Mouse (Mus musculus) macrophage (primary cell): ENCODE data around the gene Camk2b. TPM values are rescaled to one million over a fixed set of nuclear protein-coding genes. Genes with fewer than 3 reads are reported as not detected.
"Not testable (repeated sequence)": the region's sequence is repeated elsewhere in the genome, so short reads cannot be mapped to it uniquely, and the experiment has no call there.

Experiments used
- H3K27ac ChIP-seq: fragments of 350-480 bp; formaldehyde crosslinking; 2 replicates; pipeline ENCODE4 v1.9.0; 2021
- H3K36me3 ChIP-seq: fragments of 350-480 bp; formaldehyde crosslinking; 2 replicates; pipeline ENCODE4 v1.9.0; 2021; ENCODE audit errors: inconsistent target
- H3K4me3 ChIP-seq: fragments of 350-480 bp; formaldehyde crosslinking; 2 replicates; pipeline ENCODE4 v1.9.0; 2021; ENCODE audit errors: inconsistent target
- H3K79me2 ChIP-seq: fragments of 350-480 bp; formaldehyde crosslinking; 2 replicates; pipeline ENCODE4 v1.9.0; 2021; ENCODE audit errors: inconsistent target
- WGBS: methylation state at CpG from one replicate; pipeline ENCODE4 v1.1.7; 2026; ENCODE audit warnings: inconsistent platforms; ENCODE audit not compliant: missing documents; 5-methylcytosine and 5-hydroxymethylcytosine counted together
- polyA plus RNA-seq: library from polyadenylated mRNA; stranded (reverse); fragments of 250-400 nt; gene quantifications from 3 replicates; pipeline ENCODE4 v1.2.4, GENCODE M21; 2018; ENCODE audit warnings: inconsistent platforms

Gene Camk2b
- polyA plus RNA-seq, 1 experiment from 2014 or later, result 1.3 TPM

- WGBS, result 93% methylated on average over 11 of the region's 11 CpGs
- not testable (repeated sequence) for H3K4me3 ChIP-seq, H3K79me2 ChIP-seq, H3K36me3 ChIP-seq, H3K27ac ChIP-seq
Measured at GRCm38 (mm10) chr11:5934531-5934930, 131.6 kb downstream of the Camk2b start.

- not testable (repeated sequence) for H3K36me3 ChIP-seq, H3K27ac ChIP-seq, H3K79me2 ChIP-seq, H3K4me3 ChIP-seq
- 94% methylated on average over 6 of the region's 6 CpGs for WGBS
Measured at GRCm38 (mm10) chr11:5931947-5932346, 134.2 kb downstream of the Camk2b start.

- H3K27ac ChIP-seq, result no peak overlapping the region
- H3K36me3 ChIP-seq, result no peaks in the 10 kb centered on the region
- WGBS, result 100% methylated on average over 1 of the region's 1 CpGs
Measured at GRCm38 (mm10) chr11:5930578-5930977, 135.6 kb downstream of the Camk2b start.

GRCm38 (mm10) chr11:5926696-5927220 is 139.4 kb downstream of the Camk2b start:
- Histone ChIP-seq H3K36me3 (no peaks in the 10 kb centered on the region), H3K27ac (no peak overlapping the region), H3K79me2 (no peaks in the 10 kb centered on the region), H3K4me3 (no peak overlapping the region)
- WGBS, result 92% methylated on average over 3 of the region's 3 CpGs

More at GRCm38 (mm10) chr11:5930578-5930977, 135.6 kb downstream of the Camk2b start:
- Histone ChIP-seq H3K4me3 (no peak overlapping the region), H3K79me2 (no peaks in the 10 kb centered on the region)

- Histone ChIP-seq H3K27ac (no peak overlapping the region), H3K79me2 (no peaks in the 10 kb centered on the region)
- 87% methylated on average over 8 of the region's 8 CpGs for WGBS
Measured at GRCm38 (mm10) chr11:5924699-5925098, 141.5 kb downstream of the Camk2b start.

GRCm38 (mm10) chr11:5920323-5920960 is 145.7 kb downstream of the Camk2b start:
- no peaks in the 10 kb centered on the region for H3K36me3 ChIP-seq
- 35% methylated on average over 16 of the region's 17 CpGs for WGBS
- no peak overlapping the region for H3K4me3 ChIP-seq
- H3K79me2 ChIP-seq, result no peaks in the 10 kb centered on the region
- no peak overlapping the region for H3K27ac ChIP-seq

More at GRCm38 (mm10) chr11:5924699-5925098, 141.5 kb downstream of the Camk2b start:
- no peaks in the 10 kb centered on the region for H3K36me3 ChIP-seq
- H3K4me3 ChIP-seq, result no peak overlapping the region

Other genes with a start within 250 kb of the Camk2b start
- 4.5 to 5.8 TPM (median 5.4 TPM) in 3 replicates for gene Polm, start 228.3 kb downstream of the Camk2b start, polyA plus RNA-seq
- 0.19 to 0.37 TPM in 2 of 3 replicates, not detected in the other for gene Aebp1, start 204.4 kb downstream of the Camk2b start, polyA plus RNA-seq
- gene Pold2, start 188.1 kb downstream of the Camk2b start, polyA plus RNA-seq, result 5.7 to 28.7 TPM (median 9.5 TPM) in 3 replicates
- gene Myl7, start 167.6 kb downstream of the Camk2b start, polyA plus RNA-seq, result not detected in 3 replicates
- gene Gck, start 116.3 kb downstream of the Camk2b start, polyA plus RNA-seq, result not detected in 3 replicates
- 70.9 to 138 TPM (median 77.0 TPM) in 3 replicates for gene Ykt6, start 110.7 kb downstream of the Camk2b start, polyA plus RNA-seq
- gene A730071L15Rik, start 133.7 kb upstream of the Camk2b start, polyA plus RNA-seq, result not detected in 3 replicates
- 26.1 to 35.2 TPM (median 27.7 TPM) in 3 replicates for gene Nudcd3, start 134.1 kb upstream of the Camk2b start, polyA plus RNA-seq
- gene Npc1l1, start 163.8 kb upstream of the Camk2b start, polyA plus RNA-seq, result 0.03 TPM in 1 of 3 replicates, not detected in the others
- 13.2 to 43.0 TPM (median 17.6 TPM) in 3 replicates for gene Ddx56, start 201.4 kb upstream of the Camk2b start, polyA plus RNA-seq
- 45.3 to 56.5 TPM (median 55.9 TPM) in 3 replicates for gene Tmed4, start 208.5 kb upstream of the Camk2b start, polyA plus RNA-seq
- 73.2 to 90.4 TPM (median 78.8 TPM) in 3 replicates for gene Ogdh, start 225.3 kb upstream of the Camk2b start, polyA plus RNA-seq